Mouse (Mus musculus) bone marrow macrophage, adult 2 months (primary cell): Measurements from ENCODE around the gene Wiz. TPM values are rescaled to one million over a fixed set of nuclear protein-coding genes. Genes with fewer than 3 reads are reported as not detected.
A peak's percentile ranks its signal among the peaks of the same experiment; 100 is the strongest.

ENCODE experiments used
- H3K27ac ChIP-seq: 2 replicates; pipeline ENCODE4 v1.5.1; 2012; ENCODE audit warnings: low read depth, low read length; ENCODE audit not compliant: insufficient read depth
- H3K4me1 ChIP-seq: 2 replicates; pipeline ENCODE4 v1.6.1; 2012; ENCODE audit warnings: low read length; ENCODE audit not compliant: control insufficient read depth, insufficient read depth
- H3K4me3 ChIP-seq: 2 replicates; pipeline ENCODE4 v1.5.1; 2012; ENCODE audit warnings: mild to moderate bottlenecking, low read length, moderate library complexity; ENCODE audit not compliant: insufficient read depth
- CTCF ChIP-seq: IDR thresholded peaks from 2 replicates; pipeline ENCODE4 v1.5.1; 2012; ENCODE audit warnings: low read depth, mild to moderate bottlenecking, low read length, moderate library complexity
- POLR2A ChIP-seq: IDR thresholded peaks from 2 replicates; pipeline ENCODE4 v1.6.1; 2012; ENCODE audit warnings: mild to moderate bottlenecking, low read depth, low read length, borderline replicate concordance
- polyA plus RNA-seq: library from polyadenylated mRNA; stranded (reverse); fragments of >200 nt; gene quantifications from 2 replicates; pipeline ENCODE4 v1.2.4, GENCODE M21; 2012; ENCODE audit not compliant: missing spikeins, insufficient read depth, insufficient read length

The Wiz gene
- polyA plus RNA-seq, 1 experiment, result 24.2 TPM

DNA sequence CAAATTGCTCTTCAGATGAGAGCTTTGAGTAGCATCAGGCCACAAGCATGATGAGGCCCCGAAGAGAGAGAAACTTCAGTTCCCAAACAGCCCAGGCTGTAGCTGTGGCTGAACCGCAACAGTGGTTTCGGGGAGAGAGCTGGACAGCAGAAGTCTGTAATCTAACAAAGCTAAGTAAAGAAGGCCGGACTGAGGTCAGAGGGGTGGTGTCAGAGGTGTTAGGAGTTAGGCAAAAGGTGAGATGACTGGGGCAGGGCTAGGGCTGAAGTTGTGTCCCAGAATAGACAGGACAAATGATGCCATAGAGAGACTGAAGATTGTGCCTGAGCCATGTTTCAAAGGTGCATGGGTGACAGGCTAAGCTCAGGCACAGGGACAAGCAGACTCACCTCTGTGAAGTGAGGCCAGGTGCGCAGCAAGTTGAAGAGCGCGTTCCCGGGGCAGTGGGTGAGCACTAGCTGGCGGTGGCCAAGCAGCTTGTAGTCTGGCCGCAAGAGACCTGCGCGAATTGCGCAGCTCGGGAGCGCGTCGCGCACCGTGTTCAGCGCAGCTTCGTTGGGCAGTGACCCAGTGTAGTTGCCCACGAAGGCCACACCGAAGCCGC lies 26.3 kb upstream of the Wiz start:
- TF ChIP-seq CTCF, result no peak
- Histone ChIP-seq H3K4me3 (no peak overlapping the region), H3K27ac (no peak overlapping the region), H3K4me1 (no peaks in the 10 kb centered on the region)

DNA sequence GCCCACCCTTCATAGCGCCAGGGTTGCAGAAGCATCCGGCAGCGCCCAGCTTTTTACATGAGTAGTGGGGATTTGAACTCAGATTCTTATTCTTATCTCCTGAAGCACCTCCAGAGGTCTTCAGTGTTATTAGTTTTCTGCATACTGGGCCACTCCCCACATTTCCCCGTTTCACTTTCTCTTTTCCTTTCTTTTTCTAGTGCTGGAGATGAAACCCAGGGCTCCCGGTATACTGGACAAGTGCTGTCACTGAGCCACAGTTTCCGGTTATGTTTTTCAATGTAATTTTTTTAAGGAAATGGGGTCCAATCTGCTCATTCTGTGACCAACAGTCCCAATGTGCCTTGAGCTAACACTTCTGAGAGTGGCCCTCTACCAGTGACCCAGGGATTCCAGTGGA lies 22.7 kb upstream of the Wiz start:
- no peak for TF ChIP-seq POLR2A
- TF ChIP-seq CTCF, result no peak
- Histone ChIP-seq H3K4me3 (no peak overlapping the region), H3K4me1 (no peaks in the 10 kb centered on the region), H3K27ac (no peak overlapping the region)

DNA sequence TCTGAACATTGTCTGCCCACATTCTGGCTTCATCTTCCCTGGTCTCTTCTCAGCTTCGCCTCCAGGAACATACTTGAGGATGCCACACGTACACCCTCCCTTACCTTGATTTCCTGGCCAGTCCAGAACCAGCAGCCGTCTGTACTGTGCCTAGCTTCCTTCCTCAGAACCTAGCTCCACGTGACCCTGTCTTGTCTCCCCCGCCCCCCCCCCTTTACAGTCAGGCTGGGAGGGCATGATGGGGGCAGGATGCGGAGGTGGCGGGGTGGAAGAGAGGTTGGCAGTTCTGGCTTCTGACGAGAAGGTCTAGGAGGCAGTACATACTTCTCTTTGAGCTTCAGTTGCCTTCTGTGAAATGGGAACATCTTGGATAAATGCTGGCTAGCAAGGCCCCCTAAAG lies 14.2 kb upstream of the Wiz start, which contains the start of gene Rasal3:
TSS of gene Rasal3 (minus strand) at position 167 of the 400 bp plus-strand sequence.
- TF ChIP-seq CTCF (no peak), POLR2A (no peak)
- peak within 1 kb of the TSS; percentile 37 for H3K27ac ChIP-seq
- H3K4me1 ChIP-seq, result peaks cover 18% of the 10 kb centered on the region
- peak within 1 kb of the TSS; percentile 67 for H3K4me3 ChIP-seq

- TF ChIP-seq CTCF, result no peak
- no peak for TF ChIP-seq POLR2A
- peak overlapping the region; percentile 67 for H3K4me3 ChIP-seq
- peaks cover 18% of the 10 kb centered on the region for H3K4me1 ChIP-seq
- H3K27ac ChIP-seq, result peak overlapping the region; percentile 37
Observed at GRCm38 (mm10) chr17:32402779-32403157, 13.5 kb upstream of the Wiz start.

GRCm38 (mm10) chr17:32402011-32402778 lies 13.0 kb upstream of the Wiz start:
- no peak overlapping the region for H3K27ac ChIP-seq

DNA sequence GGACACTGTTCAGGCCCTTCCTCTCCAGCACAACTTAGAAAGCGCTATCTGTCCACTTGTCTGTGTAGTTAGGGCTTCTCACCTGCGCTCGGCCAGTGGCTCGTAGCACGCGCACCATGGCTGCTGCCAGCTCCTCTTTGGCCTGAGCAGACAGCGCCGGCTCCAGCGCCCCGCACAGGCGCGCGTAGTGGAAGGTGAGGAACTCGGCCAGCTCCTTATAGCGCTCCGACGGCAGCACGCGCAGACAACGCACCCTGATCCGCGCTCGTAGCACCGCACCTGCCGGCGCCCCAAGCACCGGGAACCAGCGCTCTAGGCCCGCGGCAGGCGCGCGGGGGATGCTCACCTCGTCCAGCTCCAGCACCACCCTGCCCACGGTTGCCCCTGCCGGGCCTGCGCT lies 7.0 kb upstream of the Wiz start:
- Histone ChIP-seq H3K4me1 (peaks cover under 1% of the 10 kb centered on the region), H3K27ac (no peak overlapping the region), H3K4me3 (no peak overlapping the region)
- TF ChIP-seq POLR2A, result no peak
- no peak for TF ChIP-seq CTCF

More at GRCm38 (mm10) chr17:32402011-32402778, 13.0 kb upstream of the Wiz start:
- TF ChIP-seq CTCF (no peak), POLR2A (no peak)
- Histone ChIP-seq H3K4me3 (peak overlapping the region; percentile 67), H3K4me1 (peaks cover 18% of the 10 kb centered on the region)

- TF ChIP-seq CTCF (no peak), POLR2A (no peak)
- no peak overlapping the region for H3K4me3 ChIP-seq
- no peak overlapping the region for H3K27ac ChIP-seq
- no peaks in the 10 kb centered on the region for H3K4me1 ChIP-seq
Observed at GRCm38 (mm10) chr17:32393944-32394343, 4.7 kb upstream of the Wiz start.

DNA sequence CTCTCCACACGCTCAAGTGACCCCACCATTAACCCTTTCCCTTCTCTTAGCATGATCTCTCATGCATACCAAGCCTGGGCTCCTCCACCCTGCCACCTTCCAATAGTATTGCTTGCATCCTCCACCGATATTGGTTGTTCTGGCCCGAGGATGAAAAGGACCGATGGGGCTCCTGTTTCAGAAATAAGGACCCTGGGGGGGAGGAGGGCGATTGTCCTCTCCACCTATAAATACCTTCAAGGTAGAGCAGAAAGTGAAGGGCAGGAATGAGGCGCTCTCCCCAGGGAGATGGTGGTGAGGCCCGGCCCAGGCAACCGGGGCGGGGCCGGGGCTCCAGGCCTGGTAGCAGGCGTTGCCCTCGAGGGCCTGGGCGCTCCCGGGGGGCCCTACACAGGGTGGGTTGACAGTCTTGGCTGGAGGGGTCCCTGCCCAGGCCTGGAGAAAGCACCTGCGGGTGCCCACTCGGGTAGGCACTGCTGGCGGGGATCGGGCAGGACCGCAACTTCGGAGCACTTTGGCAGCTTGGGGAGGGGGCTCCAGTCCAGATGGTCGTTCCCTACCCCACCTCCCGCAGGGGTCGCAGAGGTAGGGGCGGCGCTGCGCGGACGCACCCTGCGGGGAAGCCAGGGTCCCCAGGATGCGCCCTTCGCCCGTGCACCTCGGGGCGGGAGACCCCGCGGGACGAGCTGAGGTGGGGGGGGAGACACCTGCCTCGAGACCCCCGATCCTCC lies 704 bp downstream of the Wiz start:
- no peak for TF ChIP-seq CTCF
- TF ChIP-seq POLR2A, result no peak
- Histone ChIP-seq H3K27ac (no peak overlapping the region), H3K4me1 (no peaks in the 10 kb centered on the region), H3K4me3 (peak overlapping the region; percentile 89)

DNA sequence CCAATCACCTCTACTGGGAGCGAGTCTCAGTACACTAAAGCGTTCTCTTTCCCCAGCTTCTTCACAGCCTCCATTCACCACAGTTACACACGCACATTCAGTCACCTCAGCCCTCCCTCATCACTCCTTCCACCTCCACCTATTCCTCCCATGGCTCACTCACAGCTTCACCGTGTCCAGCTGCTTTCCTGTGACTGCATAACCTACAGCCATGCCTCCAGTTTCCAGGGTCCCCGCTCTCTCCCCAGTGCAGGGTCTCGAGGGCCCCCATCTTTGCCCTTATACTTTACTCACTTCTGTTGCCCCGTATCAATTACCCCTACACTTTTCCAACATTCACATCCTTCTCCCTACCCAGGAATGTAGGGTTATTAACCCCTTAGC lies 1.3 kb downstream of the Wiz start:
- H3K4me3 ChIP-seq, result peak overlapping the region; percentile 89; the same call in 1 of the 2 replicates
- no peak for TF ChIP-seq CTCF
- TF ChIP-seq POLR2A, result no peak
- no peaks in the 10 kb centered on the region for H3K4me1 ChIP-seq
- no peak overlapping the region for H3K27ac ChIP-seq
